ENCODE assay signal across 8 mouse cellular contexts in the genomic region with DNA sequence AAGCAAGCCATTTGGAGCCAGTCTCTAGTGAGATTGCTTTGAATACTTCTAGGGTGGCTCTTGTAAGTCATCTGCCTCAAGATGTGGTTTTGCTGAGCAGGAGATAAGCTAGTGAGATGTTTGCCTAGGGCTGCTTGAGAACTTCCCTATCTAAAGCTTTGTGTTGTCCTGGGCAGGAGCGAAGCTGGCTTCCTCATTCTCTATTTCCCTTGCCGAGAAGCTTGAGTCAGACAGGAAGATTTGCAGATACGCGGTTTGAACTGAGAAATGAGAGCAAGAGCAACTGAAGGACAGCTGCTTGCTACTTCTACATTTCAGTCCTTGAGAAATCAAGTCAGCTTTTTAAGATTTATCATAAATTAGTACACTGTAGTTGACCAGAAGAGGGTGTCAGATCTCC. TPM values are rescaled to one million over a fixed set of nuclear protein-coding genes. Genes with fewer than 3 reads are reported as not detected.
DNase-seq lines count a peak whose midpoint lies in the region; ATAC-seq and TF ChIP-seq lines count a peak whose summit lies in the region.

No protein-coding gene starts in this region.

- H3K27me3 ChIP-seq in lung, embryonic 14.5 days (ENCODE audit: insufficient read depth, low read length): no peaks in the 10 kb centered on the region
- H3K27me3 ChIP-seq in limb, embryonic 10.5 days (ENCODE audit: low read depth, poor library complexity, severe bottlenecking): no peaks in the 10 kb centered on the region
- H3K27me3 ChIP-seq in neural tube, embryonic 15.5 days (replicated peaks): no peaks in the 10 kb centered on the region

- H3K4me1 ChIP-seq in lung, embryonic 14.5 days (ENCODE audit: insufficient read depth): no peaks in the 10 kb centered on the region; the same call in 1 of the 2 replicates
- H3K4me1 ChIP-seq in limb, embryonic 10.5 days: peaks cover 11% of the 10 kb centered on the region
- H3K4me1 ChIP-seq in neural tube, embryonic 15.5 days: peaks cover 23% of the 10 kb centered on the region

- H3K4me2 ChIP-seq in lung, embryonic 14.5 days: peak overlapping the region; percentile 87; the same call in 1 of the 2 replicates
- peak overlapping the region; percentile 78; the same call in 1 of the 2 replicates for H3K4me2 ChIP-seq in neural tube, embryonic 15.5 days

- 0 out of 2 replicates have a peak overlapping the region, but pooled peaks have one; percentile 1 for H3K4me3 ChIP-seq in lung, embryonic 14.5 days (ENCODE audit: low read depth, low read length)
- 0 out of 2 replicates have a peak overlapping the region, but pooled peaks have one; percentile 85 for H3K4me3 ChIP-seq in limb, embryonic 10.5 days
- H3K4me3 ChIP-seq in neural tube, embryonic 15.5 days (replicated peaks): no peak overlapping the region

- H3K27ac ChIP-seq in lung, embryonic 14.5 days (ENCODE audit: low read depth): no peak overlapping the region
- H3K27ac ChIP-seq in limb, embryonic 10.5 days: no peak overlapping the region
- H3K27ac ChIP-seq in neural tube, embryonic 15.5 days (replicated peaks): no peak overlapping the region

- H3K9me3 ChIP-seq in lung, embryonic 14.5 days (ENCODE audit: low read depth, low read length): no peaks in the 10 kb centered on the region
- no peaks in the 10 kb centered on the region for H3K9me3 ChIP-seq in limb, embryonic 10.5 days (replicated peaks)
- H3K9me3 ChIP-seq in neural tube, embryonic 15.5 days (replicated peaks): no peaks in the 10 kb centered on the region

- peak; percentile 37 for DNase-seq in lung, embryonic 14.5 days
- DNase-seq in lung, postnatal 14 days: no peak
- peak; percentile 58 for DNase-seq in brain, adult 2 months (ENCODE audit: low read depth, low spot score)
- no peak for DNase-seq in limb, embryonic 10.5 days (ENCODE audit: low spot score)
- DNase-seq in adrenal gland, postnatal 10 days: no peak
- no peak for DNase-seq in MN1 (ENCODE audit: low spot score)

- peaks cover 36% of the 10 kb centered on the region for H3K36me3 ChIP-seq in lung, embryonic 14.5 days (ENCODE audit: insufficient read depth)
- H3K36me3 ChIP-seq in limb, embryonic 10.5 days: peaks cover 41% of the 10 kb centered on the region
- peaks cover 22% of the 10 kb centered on the region for H3K36me3 ChIP-seq in neural tube, embryonic 15.5 days

- H3K9ac ChIP-seq in lung, embryonic 14.5 days: no peak overlapping the region; the same call in 1 of the 2 replicates
- 0 out of 2 replicates have a peak overlapping the region, but pooled peaks have one; percentile 10 for H3K9ac ChIP-seq in neural tube, embryonic 15.5 days (replicated peaks)

- TF ChIP-seq CTCF in lung, embryonic 14.5 days (IDR thresholded peaks at IDR 0.05; ENCODE audit: low read depth): no peak

- no peak for ATAC-seq in lung, embryonic 14.5 days (ENCODE audit: insufficient read depth)
- no peak for ATAC-seq in neural tube, embryonic 15.5 days (ENCODE audit: low FRiP score)
- ATAC-seq in inflammation-experienced regulatory T-cells, adult 6 months: no peak

- WGBS in lung, embryonic 14.5 days: 44% methylated on average over 4 of the region's 4 CpGs
- WGBS in limb, embryonic 10.5 days: 70% methylated on average over 4 of the region's 4 CpGs
- WGBS in neural tube, embryonic 15.5 days: 59% methylated on average over 4 of the region's 4 CpGs

RNA-seq across cellular contexts. Expression of a gene that starts 3.2 kb away (rescaled TPM):
- polyA plus RNA-seq in lung, embryonic 14.5 days (2014; fragmentation: Nextera tagmentation; extraction: Ambion mirVana): 1,609 and 1,625 TPM in 2 replicates
- 1,366 and 1,587 TPM in 2 replicates for polyA plus RNA-seq in limb, embryonic 10.5 days (2016; fragmentation: Nextera tagmentation; extraction: Ambion mirVana)
- 710 and 932 TPM in 2 replicates for polyA plus RNA-seq in neural tube, embryonic 15.5 days (2015; fragmentation: Nextera tagmentation; extraction: Ambion mirVana)
- polyA plus RNA-seq in inflammation-experienced regulatory T-cells, adult 6 months (2017; shearing (Covaris generic)): 1,000 to 10,000 TPM; 2,959 to 5,702 (median 4,871) TPM
- total RNA-seq in adrenal gland, postnatal 10 days (2021): 1,000 to 10,000 TPM; 1,078 to 1,086 TPM

RNA-seq across cellular contexts. Expression of a gene that starts 13.2 kb away (rescaled TPM):
- 0.91 and 1.2 TPM in 2 replicates for polyA plus RNA-seq in lung, embryonic 14.5 days (2014; fragmentation: Nextera tagmentation; extraction: Ambion mirVana)
- polyA plus RNA-seq in limb, embryonic 10.5 days (2016; fragmentation: Nextera tagmentation; extraction: Ambion mirVana): 0.08 and 0.13 TPM in 2 replicates
- 0.51 and 0.83 TPM in 2 replicates for polyA plus RNA-seq in neural tube, embryonic 15.5 days (2015; fragmentation: Nextera tagmentation; extraction: Ambion mirVana)
- 1 to 10 TPM in 1 of 3 experiments, under 1 TPM in 2; 0.15 to 2.4 (median 0.33) TPM for polyA plus RNA-seq in inflammation-experienced regulatory T-cells, adult 6 months (2017; shearing (Covaris generic))
- total RNA-seq in adrenal gland, postnatal 10 days (2021): 1 to 10 TPM; 2.3 to 2.5 TPM

RNA-seq across cellular contexts. Expression of a gene that starts 13.7 kb away (rescaled TPM):
- polyA plus RNA-seq in lung, embryonic 14.5 days (2014; fragmentation: Nextera tagmentation; extraction: Ambion mirVana): 38.0 and 44.2 TPM in 2 replicates
- polyA plus RNA-seq in limb, embryonic 10.5 days (2016; fragmentation: Nextera tagmentation; extraction: Ambion mirVana): 39.0 and 46.5 TPM in 2 replicates
- polyA plus RNA-seq in neural tube, embryonic 15.5 days (2015; fragmentation: Nextera tagmentation; extraction: Ambion mirVana): 105 and 110 TPM in 2 replicates
- 10 to 100 TPM; 19.1 to 30.5 (median 20.5) TPM for polyA plus RNA-seq in inflammation-experienced regulatory T-cells, adult 6 months (2017; shearing (Covaris generic))
- 10 to 100 TPM; 48.7 to 59.6 TPM for total RNA-seq in adrenal gland, postnatal 10 days (2021)

RNA-seq across cellular contexts. Expression of a gene that starts 14.4 kb away (rescaled TPM):
- polyA plus RNA-seq in lung, embryonic 14.5 days (2014; fragmentation: Nextera tagmentation; extraction: Ambion mirVana): 277 and 290 TPM in 2 replicates
- 328 and 357 TPM in 2 replicates for polyA plus RNA-seq in limb, embryonic 10.5 days (2016; fragmentation: Nextera tagmentation; extraction: Ambion mirVana)
- polyA plus RNA-seq in neural tube, embryonic 15.5 days (2015; fragmentation: Nextera tagmentation; extraction: Ambion mirVana): 285 and 295 TPM in 2 replicates
- polyA plus RNA-seq in inflammation-experienced regulatory T-cells, adult 6 months (2017; shearing (Covaris generic)): 1 to 10 TPM; 7.0 to 9.4 (median 9.1) TPM
- 100 to 1,000 TPM in 1 of 2 experiments, 10 to 100 TPM in 1; 99.1 to 114 TPM for total RNA-seq in adrenal gland, postnatal 10 days (2021)

RNA-seq across cellular contexts. Expression of a gene that starts 29.7 kb away (rescaled TPM):
- polyA plus RNA-seq in lung, embryonic 14.5 days (2014; fragmentation: Nextera tagmentation; extraction: Ambion mirVana): 16.1 and 17.3 TPM in 2 replicates
- 4.2 and 5.0 TPM in 2 replicates for polyA plus RNA-seq in limb, embryonic 10.5 days (2016; fragmentation: Nextera tagmentation; extraction: Ambion mirVana)
- 5.6 and 17.2 TPM in 2 replicates for polyA plus RNA-seq in neural tube, embryonic 15.5 days (2015; fragmentation: Nextera tagmentation; extraction: Ambion mirVana)
- 10 to 100 TPM in 1 of 3 experiments, 1 to 10 TPM in 2; 5.5 to 14.4 (median 8.9) TPM for polyA plus RNA-seq in inflammation-experienced regulatory T-cells, adult 6 months (2017; shearing (Covaris generic))
- total RNA-seq in adrenal gland, postnatal 10 days (2021): 1 to 10 TPM; 8.6 to 9.2 TPM

Comparison
In these comparisons a context has a peak if more than half of its experiments do, and no peak if none do; other contexts are left out.
1. DNase-seq: peak in lung, embryonic 14.5 days (single experiment) and brain, adult 2 months (single experiment); none in lung, postnatal 14 days (single experiment), limb, embryonic 10.5 days (single experiment), adrenal gland, postnatal 10 days (single experiment) and MN1 (single experiment).